Mouse (Mus musculus) left cerebral cortex, adult 11 months (tissue): ENCODE measurements at regions not wholly inside any gene's neighbourhood (a gene's known extent, or its start where the extent isn't known, plus 50 kb on each side); places are given as distances from the start of the nearest gene placed in this dataset.

ENCODE experiments used
- DNase-seq: peaks from one replicate; pipeline ENCODE4 v3.0.0; 2022; ENCODE audit warnings: low spot score

- no peak for DNase-seq
Observed at GRCm38 (mm10) chr16:93131404-93131803, 305.5 kb upstream of the Runx1 start.

- DNase-seq = no peak
Observed at GRCm38 (mm10) chr16:93130622-93131021, 304.7 kb upstream of the Runx1 start.

GRCm38 (mm10) chr16:93123707-93124106, 297.8 kb upstream of the Runx1 start:
- DNase-seq = no peak

GRCm38 (mm10) chr16:93116111-93116969, 290.4 kb upstream of the Runx1 start:
- DNase-seq = peak; percentile 44

GRCm38 (mm10) chr16:93110912-93111311, 285.0 kb upstream of the Runx1 start:
- DNase-seq = no peak

GRCm38 (mm10) chr16:93110451-93110850, 284.5 kb upstream of the Runx1 start:
- DNase-seq = no peak

- no peak for DNase-seq
Observed at GRCm38 (mm10) chr16:93109683-93110407, 283.9 kb upstream of the Runx1 start.

GRCm38 (mm10) chr16:93107524-93107845, 281.5 kb upstream of the Runx1 start:
- no peak for DNase-seq

- no peak for DNase-seq
Observed at GRCm38 (mm10) chr16:93106811-93107523, 281.0 kb upstream of the Runx1 start.

GRCm38 (mm10) chr16:93102174-93102573, 276.2 kb upstream of the Runx1 start:
- no peak for DNase-seq

GRCm38 (mm10) chr16:93098057-93098456, 272.1 kb upstream of the Runx1 start:
- DNase-seq = no peak

- DNase-seq = no peak
Observed at GRCm38 (mm10) chr16:93096175-93096574, 270.2 kb upstream of the Runx1 start.

- DNase-seq = no peak
Observed at GRCm38 (mm10) chr16:93092796-93093195, 266.8 kb upstream of the Runx1 start.

GRCm38 (mm10) chr16:93085227-93085883, 259.4 kb upstream of the Runx1 start:
- no peak for DNase-seq

GRCm38 (mm10) chr16:93083756-93084155, 257.8 kb upstream of the Runx1 start:
- no peak for DNase-seq

- DNase-seq = no peak
Observed at GRCm38 (mm10) chr16:93083142-93083541, 257.2 kb upstream of the Runx1 start.

- no peak for DNase-seq
Observed at GRCm38 (mm10) chr16:93081533-93081932, 255.6 kb upstream of the Runx1 start.

- no peak for DNase-seq
Observed at GRCm38 (mm10) chr16:93079660-93080390, 253.9 kb upstream of the Runx1 start.

- DNase-seq = no peak
Observed at GRCm38 (mm10) chr16:93078909-93079308, 253.0 kb upstream of the Runx1 start.

- DNase-seq = no peak
Observed at GRCm38 (mm10) chr16:93075488-93075887, 249.5 kb upstream of the Runx1 start.

GRCm38 (mm10) chr16:93072156-93072555, 246.2 kb upstream of the Runx1 start:
- DNase-seq = no peak

GRCm38 (mm10) chr16:93071726-93072125, 245.8 kb upstream of the Runx1 start:
- DNase-seq = no peak
